ENCODE assay signal across 10 mouse cellular contexts in the genomic region with DNA sequence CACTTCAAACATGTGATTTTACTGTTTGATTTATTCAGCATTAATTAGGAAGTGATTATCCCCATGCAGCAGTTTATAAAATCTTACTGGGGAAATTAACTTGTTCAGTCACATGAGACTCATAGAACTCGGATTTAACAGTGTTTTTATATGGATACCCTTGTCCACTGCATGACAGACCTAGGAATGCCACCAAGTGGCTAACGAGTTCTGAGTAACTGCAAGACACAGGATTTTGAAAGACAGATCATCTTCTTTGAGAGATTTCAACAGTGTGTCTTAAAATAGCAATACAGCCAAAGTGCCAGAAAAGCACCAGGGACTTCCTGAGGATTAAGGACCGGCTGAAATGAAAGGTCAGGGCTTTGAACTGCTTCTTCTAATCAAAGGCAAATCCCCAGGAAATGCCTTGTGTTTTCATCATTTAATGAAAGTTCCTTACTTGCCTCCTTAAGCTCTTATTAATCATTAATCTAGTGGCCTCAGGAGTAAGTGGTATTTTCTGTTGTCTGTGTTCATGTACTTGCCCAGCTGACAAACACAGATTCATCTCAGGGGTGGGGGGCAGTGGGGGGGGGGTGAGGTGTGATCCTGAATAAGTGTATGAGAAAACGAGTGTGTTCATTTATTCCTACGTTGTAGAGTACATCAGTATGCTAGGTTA.
DNase-seq lines count a peak whose midpoint lies in the region; ATAC-seq lines count a peak whose summit lies in the region.
"Had no signal": no experiment of that assay in that cellular context is flagged by ENCODE, and none has a peak within 500 bp of the region (broad histone marks: within the 10 kb centered on the region; RNA-seq: fewer than 3 reads in every experiment).

No protein-coding gene starts in this region.

- no peak overlapping the region for H3K4me3 ChIP-seq in lung, embryonic 16.5 days (ENCODE audit: low read length)
- no peak overlapping the region for H3K4me3 ChIP-seq in kidney, embryonic 16.5 days (ENCODE audit: low read length)
- no peak overlapping the region for H3K4me3 ChIP-seq in midbrain, embryonic 16.5 days (ENCODE audit: low read depth, low read length)
- H3K4me3 ChIP-seq: left cerebral cortex, adult 2 months had no signal

- peak overlapping the region; percentile 84 for H3K27ac ChIP-seq in lung, embryonic 16.5 days (ENCODE audit: low read length)
- peak overlapping the region; percentile 86 for H3K27ac ChIP-seq in kidney, embryonic 16.5 days (ENCODE audit: low read length)
- H3K27ac ChIP-seq in midbrain, embryonic 16.5 days (ENCODE audit: low read length), result no peak overlapping the region
- H3K27ac ChIP-seq: left cerebral cortex, adult 2 months had no signal

- H3K4me1 ChIP-seq in lung, embryonic 16.5 days (replicated peaks; ENCODE audit: control insufficient read depth, insufficient read depth, low read length), result no peaks in the 10 kb centered on the region; the same call in 1 of the 2 replicates
- H3K4me1 ChIP-seq in kidney, embryonic 16.5 days (ENCODE audit: insufficient read depth, low read length), result peaks cover 18% of the 10 kb centered on the region
- peaks cover 7% of the 10 kb centered on the region for H3K4me1 ChIP-seq in midbrain, embryonic 16.5 days (ENCODE audit: control insufficient read depth, insufficient read depth, low read length)

- H3K9me3 ChIP-seq in lung, embryonic 16.5 days (ENCODE audit: control insufficient read depth, low read length), result no peaks in the 10 kb centered on the region
- H3K9me3 ChIP-seq in kidney, embryonic 16.5 days (ENCODE audit: low read length), result no peaks in the 10 kb centered on the region
- no peaks in the 10 kb centered on the region for H3K9me3 ChIP-seq in midbrain, embryonic 16.5 days (replicated peaks; ENCODE audit: control insufficient read depth, low read length, poor library complexity, severe bottlenecking)

- H3K9ac ChIP-seq in lung, embryonic 16.5 days (ENCODE audit: low read length), result no peak overlapping the region
- no peak overlapping the region for H3K9ac ChIP-seq in kidney, embryonic 16.5 days (replicated peaks; ENCODE audit: low read length)
- no peak overlapping the region for H3K9ac ChIP-seq in midbrain, embryonic 16.5 days (ENCODE audit: low read depth, low read length)
- H3K9ac ChIP-seq: hindbrain, embryonic 14.5 days had no signal

- DNase-seq in embryo, embryonic 10 days (ENCODE audit: low spot score), result peak; percentile 14
- DNase-seq in embryo, embryonic 9.5 days (ENCODE audit: extremely low spot score), result no peak
- DNase-seq in lung, postnatal 14 days, result no peak
- DNase-seq in cerebellum, adult 9-10 months, result no peak

- 22% methylated on average over 5 of the region's 5 CpGs for WGBS in lung, embryonic 16.5 days
- 8% methylated on average over 5 of the region's 5 CpGs for WGBS in kidney, embryonic 16.5 days
- WGBS in midbrain, embryonic 16.5 days, result 8% methylated on average over 5 of the region's 5 CpGs

- no peaks in the 10 kb centered on the region for H3K36me3 ChIP-seq in lung, embryonic 16.5 days (ENCODE audit: control insufficient read depth, insufficient read depth, low read length)
- H3K36me3 ChIP-seq in kidney, embryonic 16.5 days (ENCODE audit: insufficient read depth, low read length), result no peaks in the 10 kb centered on the region
- H3K36me3 ChIP-seq in midbrain, embryonic 16.5 days (ENCODE audit: control insufficient read depth, insufficient read depth, low read length), result no peaks in the 10 kb centered on the region

- H3K4me2 ChIP-seq in lung, embryonic 16.5 days (ENCODE audit: low read depth, low read length), result no peak overlapping the region
- peak overlapping the region; percentile 50 for H3K4me2 ChIP-seq in kidney, embryonic 16.5 days (replicated peaks; ENCODE audit: low read depth, low read length)
- H3K4me2 ChIP-seq in midbrain, embryonic 16.5 days (ENCODE audit: low read length), result no peak overlapping the region; the same call in 1 of the 2 replicates
- H3K4me2 ChIP-seq: hindbrain, embryonic 14.5 days had no signal

- ATAC-seq in lung, embryonic 16.5 days (ENCODE audit: low read depth), result no peak
- peak; percentile 29 for ATAC-seq in kidney, embryonic 16.5 days (ENCODE audit: low FRiP score, low TSS enrichment)
- ATAC-seq in midbrain, embryonic 16.5 days, result peak; percentile 70
- no peak for ATAC-seq in megakaryocyte progenitor cell, adult 5-6 weeks (replicated peaks; ENCODE audit: poor library complexity)

- H3K27me3 ChIP-seq in lung, embryonic 16.5 days (ENCODE audit: control insufficient read depth, insufficient read depth, low read depth, low read length), result no peaks in the 10 kb centered on the region
- no peaks in the 10 kb centered on the region for H3K27me3 ChIP-seq in kidney, embryonic 16.5 days (ENCODE audit: insufficient read depth, low read length)
- no peaks in the 10 kb centered on the region for H3K27me3 ChIP-seq in midbrain, embryonic 16.5 days (ENCODE audit: control insufficient read depth, insufficient read depth, low read depth, low read length)

Comparison
In these comparisons a context has a peak if more than half of its experiments do, and no peak if none do; other contexts are left out.
1. ATAC-seq: peak in kidney, embryonic 16.5 days (single experiment) and midbrain, embryonic 16.5 days (single experiment); none in lung, embryonic 16.5 days (single experiment) and megakaryocyte progenitor cell, adult 5-6 weeks (single experiment).